Mouse (Mus musculus) retina, postnatal 1 day (tissue): ENCODE data around the gene Rps10.

ENCODE experiments used
- DNase-seq: peaks from one replicate; pipeline ENCODE4 v3.0.0-alpha.2; 2012

Gene Rps10

GRCm38 (mm10) chr17:27610679-27611518, 25.6 kb downstream of the Rps10 start:
- no peak for DNase-seq

GRCm38 (mm10) chr17:27609576-27609975, 26.9 kb downstream of the Rps10 start:
- no peak for DNase-seq

- DNase-seq, result no peak
Measured at GRCm38 (mm10) chr17:27603522-27604234, 32.8 kb downstream of the Rps10 start.

GRCm38 (mm10) chr17:27603036-27603435, 33.4 kb downstream of the Rps10 start:
- no peak for DNase-seq

GRCm38 (mm10) chr17:27600869-27601268, 35.6 kb downstream of the Rps10 start:
- DNase-seq, result peak; percentile 31

GRCm38 (mm10) chr17:27600286-27600685, 36.2 kb downstream of the Rps10 start:
- no peak for DNase-seq

GRCm38 (mm10) chr17:27596376-27597190, 39.9 kb downstream of the Rps10 start:
- no peak for DNase-seq

GRCm38 (mm10) chr17:27595659-27596375, 40.7 kb downstream of the Rps10 start:
- DNase-seq, result no peak

GRCm38 (mm10) chr17:27592565-27592910, 43.9 kb downstream of the Rps10 start:
- no peak for DNase-seq

- no peak for DNase-seq
Measured at GRCm38 (mm10) chr17:27591826-27592564, 44.5 kb downstream of the Rps10 start.

- no peak for DNase-seq
Measured at GRCm38 (mm10) chr17:27588231-27588630, 48.2 kb downstream of the Rps10 start.

- DNase-seq, result no peak
Measured at GRCm38 (mm10) chr17:27587252-27587651, 49.2 kb downstream of the Rps10 start.

- no peak for DNase-seq
Measured at GRCm38 (mm10) chr17:27586661-27587060, 49.8 kb downstream of the Rps10 start.

- DNase-seq, result no peak
Measured at GRCm38 (mm10) chr17:27583185-27583894, 53.1 kb downstream of the Rps10 start.
